Mouse (Mus musculus): ENCODE results near the gene Aldh2. TPM values are rescaled to one million over a fixed set of nuclear protein-coding genes. Genes with fewer than 3 reads are reported as not detected.

The Aldh2 gene
- polyA plus RNA-seq, 2 experiments: 108 to 328 TPM

DNA sequence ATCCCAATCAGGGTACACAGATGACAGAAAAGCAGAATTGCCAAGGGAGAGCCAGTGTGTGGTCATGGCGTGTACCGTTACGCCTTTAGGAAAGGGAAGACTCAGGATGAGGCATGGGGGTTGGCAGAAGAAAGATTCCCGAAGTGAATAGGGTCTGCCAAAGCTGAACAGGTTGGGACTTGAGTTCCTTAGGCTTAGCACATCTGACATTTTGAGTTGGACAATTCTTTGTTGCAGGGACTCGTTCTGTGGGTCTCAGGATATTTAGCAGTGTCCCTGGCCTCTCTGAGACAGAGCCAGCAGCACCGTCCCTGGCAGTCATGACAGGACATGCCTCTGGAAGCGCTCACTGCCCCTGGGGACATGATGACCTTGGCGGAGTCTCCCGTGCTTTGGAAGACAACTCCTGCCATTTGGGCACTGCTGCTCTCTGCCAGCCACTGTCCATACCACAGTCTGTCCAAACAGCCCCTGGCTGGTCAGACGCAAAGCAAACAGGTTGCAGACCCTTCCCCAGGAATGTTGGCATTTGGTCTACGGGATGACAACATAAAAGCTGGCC, 16.6 kb downstream of the Aldh2 start:
- no peak for TF ChIP-seq POLR2A (IDR thresholded peaks at IDR 0.05; ENCODE audit: borderline replicate concordance, extremely low read depth, insufficient read depth, insufficient read length)
- H3K4me3 ChIP-seq (replicated peaks; ENCODE audit: low read length): no peak overlapping the region
- no peak for ATAC-seq (ENCODE audit: low FRiP score, low read depth)
- no peak overlapping the region for H3K4me2 ChIP-seq (replicated peaks; ENCODE audit: low read depth, low read length, severe bottlenecking)
- DNase-seq (ENCODE audit: low spot score): no peak
- H3K36me3 ChIP-seq (ENCODE audit: control insufficient read depth, insufficient read depth, low read length): peaks cover 85% of the 10 kb centered on the region
- no peaks in the 10 kb centered on the region for H3K27me3 ChIP-seq (ENCODE audit: control insufficient read depth, insufficient read depth, low read length)
- no peak overlapping the region for H3K27ac ChIP-seq (replicated peaks; ENCODE audit: low read depth, low read length)
- 86% methylated on average over 11 of the region's 11 CpGs for WGBS
- no peaks in the 10 kb centered on the region for H3K9me3 ChIP-seq (ENCODE audit: control insufficient read depth, low read length)
- no peak overlapping the region for H3K9ac ChIP-seq (ENCODE audit: low read depth, low read length, severe bottlenecking)
- no peaks in the 10 kb centered on the region; the same call in 1 of the 2 replicates for H3K4me1 ChIP-seq (ENCODE audit: control insufficient read depth, insufficient read depth, low read length)

DNA sequence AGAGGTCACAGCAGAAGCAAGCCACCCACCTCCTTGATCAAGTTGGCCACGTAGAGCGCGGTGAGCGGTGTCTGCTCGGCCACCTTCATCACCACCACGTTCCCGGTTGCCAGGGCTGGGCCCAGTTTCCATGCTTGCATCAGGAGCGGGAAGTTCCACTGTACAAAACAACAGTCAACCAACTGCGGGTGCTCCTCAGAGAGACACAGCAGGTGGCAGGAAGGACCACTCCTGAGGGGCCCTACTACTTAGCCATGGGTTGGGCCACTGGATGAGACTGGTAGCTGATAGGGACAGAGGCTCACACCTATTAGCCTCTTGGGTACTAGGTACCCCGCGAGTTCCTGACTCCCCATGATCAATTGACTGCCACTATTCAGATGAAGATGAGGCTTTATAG, 17.8 kb downstream of the Aldh2 start:
- peaks cover 94% of the 10 kb centered on the region for H3K36me3 ChIP-seq (ENCODE audit: control insufficient read depth, insufficient read depth, low read length)
- no peak for TF ChIP-seq POLR2A (IDR thresholded peaks at IDR 0.05; ENCODE audit: borderline replicate concordance, extremely low read depth, insufficient read depth, insufficient read length)
- ATAC-seq (ENCODE audit: low FRiP score, low read depth): no peak
- DNase-seq (ENCODE audit: low spot score): no peak
- 97% methylated on average over 11 of the region's 11 CpGs for WGBS
- H3K4me1 ChIP-seq (ENCODE audit: control insufficient read depth, insufficient read depth, low read length): no peaks in the 10 kb centered on the region
- H3K9ac ChIP-seq (ENCODE audit: low read depth, low read length, severe bottlenecking): no peak overlapping the region
- H3K4me3 ChIP-seq (replicated peaks; ENCODE audit: low read length): no peak overlapping the region
- no peaks in the 10 kb centered on the region for H3K9me3 ChIP-seq (ENCODE audit: control insufficient read depth, low read length)
- no peaks in the 10 kb centered on the region for H3K27me3 ChIP-seq (ENCODE audit: control insufficient read depth, insufficient read depth, low read length)
- no peak overlapping the region for H3K27ac ChIP-seq (replicated peaks; ENCODE audit: low read depth, low read length)
- no peak overlapping the region for H3K4me2 ChIP-seq (replicated peaks; ENCODE audit: low read depth, low read length, severe bottlenecking)

DNA sequence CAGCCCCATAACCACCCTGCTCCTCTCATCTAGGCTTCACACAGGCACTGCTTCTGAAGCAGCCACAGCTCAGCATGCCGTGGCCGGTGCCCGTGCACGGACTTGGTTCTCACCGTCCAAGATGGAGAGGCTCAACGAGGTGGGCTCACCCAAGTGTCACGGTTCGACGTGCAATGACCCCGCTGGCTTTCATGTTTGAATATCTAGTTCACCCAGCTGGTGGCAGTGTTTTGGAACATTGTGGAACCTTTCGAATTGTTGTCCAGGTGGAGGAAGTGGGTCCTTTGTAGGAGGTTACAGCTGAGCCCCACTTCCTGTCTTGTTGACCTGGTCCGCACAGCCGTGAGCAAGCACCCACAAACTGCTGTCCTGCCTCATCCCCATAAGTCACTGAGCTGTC, 19.5 kb downstream of the Aldh2 start:
- DNase-seq (ENCODE audit: low spot score) (no peak), ATAC-seq (ENCODE audit: low FRiP score, low read depth) (no peak)
- Histone ChIP-seq H3K4me1 (ENCODE audit: control insufficient read depth, insufficient read depth, low read length) (no peaks in the 10 kb centered on the region), H3K27ac (replicated peaks; ENCODE audit: low read depth, low read length) (no peak overlapping the region), H3K27me3 (ENCODE audit: control insufficient read depth, insufficient read depth, low read length) (no peaks in the 10 kb centered on the region), H3K9me3 (ENCODE audit: control insufficient read depth, low read length) (no peaks in the 10 kb centered on the region), H3K36me3 (ENCODE audit: control insufficient read depth, insufficient read depth, low read length) (peaks cover 94% of the 10 kb centered on the region), H3K9ac (ENCODE audit: low read depth, low read length, severe bottlenecking) (no peak overlapping the region), H3K4me2 (replicated peaks; ENCODE audit: low read depth, low read length, severe bottlenecking) (no peak overlapping the region), H3K4me3 (replicated peaks; ENCODE audit: low read length) (no peak overlapping the region)
- no peak for TF ChIP-seq POLR2A (IDR thresholded peaks at IDR 0.05; ENCODE audit: borderline replicate concordance, extremely low read depth, insufficient read depth, insufficient read length)
- WGBS: 90% methylated on average over 13 of the region's 13 CpGs

DNA sequence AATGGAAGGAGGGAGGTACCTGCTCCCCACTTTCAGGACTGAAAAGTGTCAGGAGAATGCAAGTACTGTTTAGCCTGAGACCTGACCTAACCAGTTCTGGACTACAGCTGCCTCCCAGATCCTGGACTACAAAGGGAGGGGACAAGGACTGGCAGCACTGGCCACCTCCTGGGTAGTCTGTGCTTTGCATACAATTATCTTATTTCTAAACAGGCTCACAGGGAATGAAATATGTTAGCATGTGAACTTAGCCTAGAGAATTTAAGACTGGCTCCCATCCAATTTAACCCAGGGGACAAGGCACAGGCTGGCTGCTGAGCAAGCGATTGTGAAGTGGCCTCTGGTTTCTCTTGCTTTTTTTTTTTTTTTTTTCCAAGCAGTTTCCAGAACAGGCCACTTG, 22.8 kb downstream of the Aldh2 start:
- Histone ChIP-seq H3K4me1 (ENCODE audit: control insufficient read depth, insufficient read depth, low read length) (no peaks in the 10 kb centered on the region), H3K9me3 (ENCODE audit: control insufficient read depth, low read length) (no peaks in the 10 kb centered on the region), H3K36me3 (ENCODE audit: control insufficient read depth, insufficient read depth, low read length) (peaks cover 80% of the 10 kb centered on the region), H3K4me3 (replicated peaks; ENCODE audit: low read length) (no peak overlapping the region), H3K27me3 (ENCODE audit: control insufficient read depth, insufficient read depth, low read length) (no peaks in the 10 kb centered on the region), H3K4me2 (replicated peaks; ENCODE audit: low read depth, low read length, severe bottlenecking) (no peak overlapping the region), H3K9ac (ENCODE audit: low read depth, low read length, severe bottlenecking) (no peak overlapping the region), H3K27ac (replicated peaks; ENCODE audit: low read depth, low read length) (no peak overlapping the region)
- DNase-seq (ENCODE audit: low spot score): no peak
- TF ChIP-seq POLR2A (IDR thresholded peaks at IDR 0.05; ENCODE audit: borderline replicate concordance, extremely low read depth, insufficient read depth, insufficient read length): no peak
- ATAC-seq (ENCODE audit: low FRiP score, low read depth): no peak
- 69% methylated on average over 1 of the region's 1 CpGs for WGBS

DNA sequence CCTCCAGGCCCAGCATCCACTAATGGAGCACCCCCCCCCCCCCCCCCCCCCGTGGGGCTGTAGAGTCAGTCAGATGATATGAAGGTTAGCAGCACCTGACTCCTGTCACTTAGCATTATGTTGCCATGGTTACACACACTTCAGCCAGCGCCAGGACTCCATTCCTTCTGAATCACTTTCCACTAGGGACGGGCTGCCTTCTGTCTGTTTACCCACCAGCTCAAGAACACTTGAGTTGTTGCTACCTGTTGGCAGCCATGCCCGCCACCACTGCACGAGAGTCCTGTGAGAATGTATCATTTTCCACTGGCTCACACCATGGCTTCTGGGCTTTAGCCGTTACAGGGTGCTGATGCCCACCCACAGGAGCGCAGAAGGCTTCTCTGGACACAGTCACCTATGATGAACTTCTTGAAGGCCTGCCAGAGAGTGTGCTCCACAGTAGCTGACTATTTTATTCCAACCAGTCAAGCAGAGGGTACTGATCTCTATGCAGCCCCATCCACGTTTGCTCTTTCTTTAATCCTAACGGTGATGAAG, 23.7 kb downstream of the Aldh2 start:
- Histone ChIP-seq H3K9ac (ENCODE audit: low read depth, low read length, severe bottlenecking) (no peak overlapping the region), H3K4me3 (replicated peaks; ENCODE audit: low read length) (no peak overlapping the region), H3K27ac (replicated peaks; ENCODE audit: low read depth, low read length) (no peak overlapping the region), H3K4me2 (replicated peaks; ENCODE audit: low read depth, low read length, severe bottlenecking) (no peak overlapping the region), H3K9me3 (ENCODE audit: control insufficient read depth, low read length) (no peaks in the 10 kb centered on the region), H3K4me1 (ENCODE audit: control insufficient read depth, insufficient read depth, low read length) (no peaks in the 10 kb centered on the region), H3K27me3 (ENCODE audit: control insufficient read depth, insufficient read depth, low read length) (no peaks in the 10 kb centered on the region), H3K36me3 (ENCODE audit: control insufficient read depth, insufficient read depth, low read length) (peaks cover 72% of the 10 kb centered on the region)
- TF ChIP-seq POLR2A (IDR thresholded peaks at IDR 0.05; ENCODE audit: borderline replicate concordance, extremely low read depth, insufficient read depth, insufficient read length): no peak
- no peak for DNase-seq (ENCODE audit: low spot score)
- 84% methylated on average over 8 of the region's 9 CpGs for WGBS
- ATAC-seq (ENCODE audit: low FRiP score, low read depth): no peak
